Mouse (Mus musculus): ENCODE results near the gene Vps45. TPM values are rescaled to one million over a fixed set of nuclear protein-coding genes. Genes with fewer than 3 reads are reported as not detected.
A peak's percentile ranks its signal among the peaks of the same experiment; 100 is the strongest.

Vps45 gene
- total and polyA plus RNA-seq, 3 experiments = 6.1 to 28.7 (median 16.1) TPM

DNA sequence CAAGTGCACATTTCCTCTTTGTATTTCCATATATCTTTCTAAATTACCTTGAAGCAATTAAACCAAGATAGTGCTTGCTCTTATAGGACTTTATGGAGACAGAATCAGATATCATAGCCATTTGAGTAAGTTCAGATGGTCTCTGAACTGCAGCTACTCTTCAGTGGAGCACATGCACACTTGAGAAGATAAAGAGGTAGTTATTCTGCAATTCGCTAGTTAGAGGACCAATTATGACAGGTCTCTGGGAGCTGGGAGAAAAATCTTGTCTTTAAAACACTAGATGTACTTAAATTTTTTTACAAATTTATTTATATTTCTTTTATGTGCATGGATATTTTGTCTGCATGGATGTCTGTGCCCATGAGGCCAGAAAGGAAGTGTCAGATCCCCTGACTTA lies 37.5 kb downstream of the Vps45 start:
- ATAC-seq (ENCODE audit: extremely low read depth, insufficient number of reproducible peaks, low FRiP score, poor library complexity, severe bottlenecking) = no peak
- no peak for DNase-seq (ENCODE audit: low spot score)
- Histone ChIP-seq H3K4me3 (ENCODE audit: low read depth, low read length) (no peak overlapping the region), H3K9me3 (replicated peaks) (no peaks in the 10 kb centered on the region), H3K36me3 (replicated peaks) (peaks cover 17% of the 10 kb centered on the region), H3K4me1 (ENCODE audit: insufficient read depth, low read depth, low read length) (peaks cover 39% of the 10 kb centered on the region), H3K27me3 (ENCODE audit: insufficient read depth, low read length) (no peaks in the 10 kb centered on the region)
- no peak for TF ChIP-seq POLR2AphosphoS5 (IDR thresholded peaks at IDR 0.05; ENCODE audit: insufficient replicate concordance, low read depth, low read length)
- no peak for TF ChIP-seq TAL1 (conservative IDR thresholded peaks at IDR 0.05; ENCODE audit: low read depth, low read length)
- TF ChIP-seq GATA2 (IDR thresholded peaks at IDR 0.05; ENCODE audit: borderline replicate concordance, low read depth, low read length) = no peak
- no peak for TF ChIP-seq CTCF (IDR thresholded peaks at IDR 0.05; ENCODE audit: low read depth, low read length)
- TF ChIP-seq GATA1 (IDR thresholded peaks at IDR 0.05; ENCODE audit: borderline replicate concordance, low read length) = no peak

DNA sequence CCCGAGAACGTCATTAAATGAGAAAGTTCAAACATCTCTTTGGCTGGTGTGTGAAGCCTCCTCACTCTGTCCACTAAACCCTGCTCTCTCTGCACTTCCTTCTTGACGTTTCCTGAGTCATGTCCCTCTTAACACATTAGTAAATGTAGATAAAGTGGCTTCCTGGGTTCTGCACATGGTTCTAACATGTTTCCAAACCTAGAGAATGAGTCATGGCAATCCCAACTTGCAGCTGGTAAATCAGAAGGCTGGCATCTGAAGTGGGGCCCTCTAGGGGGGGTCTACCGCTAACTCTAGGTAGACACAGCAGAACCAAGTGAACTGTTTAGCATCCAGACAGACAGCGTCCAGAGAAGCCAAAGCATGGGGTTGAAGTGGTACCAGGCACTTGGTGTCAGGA lies 40.8 kb downstream of the Vps45 start:
- no peaks in the 10 kb centered on the region for H3K27me3 ChIP-seq (ENCODE audit: insufficient read depth, low read length)
- ATAC-seq (ENCODE audit: extremely low read depth, insufficient number of reproducible peaks, low FRiP score, poor library complexity, severe bottlenecking) = peak; percentile 28; the same call in 1 of the 2 replicates
- TF ChIP-seq TAL1 (conservative IDR thresholded peaks at IDR 0.05; ENCODE audit: low read depth, low read length) (no peak), CTCF (IDR thresholded peaks at IDR 0.05; ENCODE audit: low read depth, low read length) (no peak), GATA1 (IDR thresholded peaks at IDR 0.05; ENCODE audit: borderline replicate concordance, low read length) (no peak), POLR2AphosphoS5 (IDR thresholded peaks at IDR 0.05; ENCODE audit: insufficient replicate concordance, low read depth, low read length) (no peak), GATA2 (IDR thresholded peaks at IDR 0.05; ENCODE audit: borderline replicate concordance, low read depth, low read length) (no peak)
- H3K4me1 ChIP-seq (ENCODE audit: insufficient read depth, low read depth, low read length) = peaks cover 38% of the 10 kb centered on the region
- DNase-seq (ENCODE audit: low spot score) = no peak
- H3K36me3 ChIP-seq (replicated peaks) = peaks cover 10% of the 10 kb centered on the region
- no peaks in the 10 kb centered on the region for H3K9me3 ChIP-seq (replicated peaks)
- H3K4me3 ChIP-seq (ENCODE audit: low read depth, low read length) = no peak overlapping the region

DNA sequence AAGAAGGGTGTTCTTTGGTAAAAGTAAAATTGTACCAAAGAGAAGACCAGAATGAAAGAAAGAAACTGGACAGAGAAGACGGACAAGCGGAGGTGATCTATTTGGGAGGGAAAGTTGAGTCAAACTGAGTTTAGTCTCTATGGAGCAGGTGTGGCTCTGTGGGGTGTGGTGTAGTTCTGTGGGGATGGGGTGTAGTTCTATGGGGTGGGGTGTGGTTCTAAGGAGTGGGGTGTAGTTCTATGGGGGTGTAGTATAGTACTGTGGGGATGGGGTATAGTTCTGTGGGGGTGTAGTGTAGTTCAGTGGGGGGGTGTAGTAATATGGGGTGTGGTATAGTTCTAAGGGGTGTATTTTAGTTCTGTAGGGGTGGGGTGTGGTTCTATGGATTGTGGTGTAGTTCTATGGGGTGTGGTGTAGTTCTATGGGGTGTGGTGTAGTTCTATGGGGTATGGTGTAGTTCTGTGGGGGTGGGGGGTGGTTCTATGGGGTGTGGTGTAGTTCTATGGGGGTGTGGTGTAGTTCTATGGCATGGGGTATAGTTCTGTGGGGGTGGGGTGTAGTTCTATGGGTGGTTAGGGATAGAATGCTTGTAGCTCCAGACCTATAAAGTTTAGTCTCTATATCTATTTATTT lies 41.9 kb downstream of the Vps45 start:
- peaks cover 27% of the 10 kb centered on the region for H3K4me1 ChIP-seq (ENCODE audit: insufficient read depth, low read depth, low read length)
- DNase-seq (ENCODE audit: low spot score) (no peak), ATAC-seq (ENCODE audit: extremely low read depth, insufficient number of reproducible peaks, low FRiP score, poor library complexity, severe bottlenecking) (no peak)
- H3K9me3 ChIP-seq (replicated peaks) = no peaks in the 10 kb centered on the region
- TF ChIP-seq GATA2 (IDR thresholded peaks at IDR 0.05; ENCODE audit: borderline replicate concordance, low read depth, low read length) = no peak
- TF ChIP-seq GATA1 (IDR thresholded peaks at IDR 0.05; ENCODE audit: borderline replicate concordance, low read length) = no peak
- TF ChIP-seq POLR2AphosphoS5 (IDR thresholded peaks at IDR 0.05; ENCODE audit: insufficient replicate concordance, low read depth, low read length) = no peak
- TF ChIP-seq TAL1 (conservative IDR thresholded peaks at IDR 0.05; ENCODE audit: low read depth, low read length) = no peak
- TF ChIP-seq CTCF (IDR thresholded peaks at IDR 0.05; ENCODE audit: low read depth, low read length) = no peak
- peaks cover 12% of the 10 kb centered on the region for H3K36me3 ChIP-seq (replicated peaks)
- H3K27me3 ChIP-seq (ENCODE audit: insufficient read depth, low read length) = no peaks in the 10 kb centered on the region
- no peak overlapping the region for H3K4me3 ChIP-seq (ENCODE audit: low read depth, low read length)

DNA sequence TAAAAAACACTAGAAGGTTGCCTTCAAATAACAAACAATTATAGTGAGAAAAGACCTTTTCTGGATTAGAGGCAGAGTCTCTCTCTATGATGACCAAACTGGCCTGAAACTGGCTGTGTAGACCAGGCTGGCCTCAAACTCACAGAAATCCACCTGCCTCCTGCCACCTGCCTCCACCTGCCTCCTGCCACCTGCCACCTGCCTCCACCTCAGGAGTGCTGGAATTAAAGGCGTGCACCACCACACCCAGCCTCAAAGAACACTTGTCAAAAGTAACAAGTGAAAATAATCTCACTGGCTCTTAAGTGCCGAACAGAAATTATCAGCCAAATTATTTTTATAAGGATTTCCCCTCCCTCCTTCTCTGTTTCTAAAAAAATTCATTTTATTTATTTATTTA lies 42.6 kb downstream of the Vps45 start:
- no peak for ATAC-seq (ENCODE audit: extremely low read depth, insufficient number of reproducible peaks, low FRiP score, poor library complexity, severe bottlenecking)
- H3K4me3 ChIP-seq (ENCODE audit: low read depth, low read length) = no peak overlapping the region
- peaks cover 12% of the 10 kb centered on the region for H3K36me3 ChIP-seq (replicated peaks)
- H3K4me1 ChIP-seq (ENCODE audit: insufficient read depth, low read depth, low read length) = peaks cover 20% of the 10 kb centered on the region
- H3K9me3 ChIP-seq (replicated peaks) = no peaks in the 10 kb centered on the region
- DNase-seq (ENCODE audit: low spot score) = no peak
- TF ChIP-seq CTCF (IDR thresholded peaks at IDR 0.05; ENCODE audit: low read depth, low read length) (no peak), TAL1 (conservative IDR thresholded peaks at IDR 0.05; ENCODE audit: low read depth, low read length) (no peak), POLR2AphosphoS5 (IDR thresholded peaks at IDR 0.05; ENCODE audit: insufficient replicate concordance, low read depth, low read length) (no peak), GATA1 (IDR thresholded peaks at IDR 0.05; ENCODE audit: borderline replicate concordance, low read length) (no peak), GATA2 (IDR thresholded peaks at IDR 0.05; ENCODE audit: borderline replicate concordance, low read depth, low read length) (no peak)
- no peaks in the 10 kb centered on the region for H3K27me3 ChIP-seq (ENCODE audit: insufficient read depth, low read length)

DNA sequence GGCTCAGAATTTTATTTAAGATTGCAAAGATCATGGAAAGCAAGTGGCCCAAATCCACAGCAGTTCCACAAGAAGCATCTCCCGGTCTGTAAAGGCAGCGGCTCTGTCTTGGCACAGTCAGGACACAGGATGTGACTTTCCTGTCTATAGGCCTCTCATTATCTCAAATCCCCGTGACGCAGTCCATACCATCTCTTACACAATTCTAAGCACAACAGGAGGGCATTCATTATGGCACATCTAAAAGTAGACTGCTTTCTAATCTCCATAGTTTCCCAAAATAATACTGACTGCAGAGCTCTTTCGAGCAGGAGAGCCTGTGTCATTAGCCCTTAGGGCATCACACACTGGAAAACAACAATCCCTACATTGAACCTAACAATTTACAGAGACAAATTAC lies 45.5 kb downstream of the Vps45 start:
- Histone ChIP-seq H3K27me3 (ENCODE audit: insufficient read depth, low read length) (no peaks in the 10 kb centered on the region), H3K4me1 (ENCODE audit: insufficient read depth, low read depth, low read length) (peaks cover 17% of the 10 kb centered on the region), H3K4me3 (ENCODE audit: low read depth, low read length) (no peak overlapping the region), H3K9me3 (replicated peaks) (no peaks in the 10 kb centered on the region), H3K36me3 (replicated peaks) (peaks cover 4% of the 10 kb centered on the region)
- ATAC-seq (ENCODE audit: extremely low read depth, insufficient number of reproducible peaks, low FRiP score, poor library complexity, severe bottlenecking) = no peak
- TF ChIP-seq POLR2AphosphoS5 (IDR thresholded peaks at IDR 0.05; ENCODE audit: insufficient replicate concordance, low read depth, low read length) (no peak), GATA2 (IDR thresholded peaks at IDR 0.05; ENCODE audit: borderline replicate concordance, low read depth, low read length) (no peak), TAL1 (conservative IDR thresholded peaks at IDR 0.05; ENCODE audit: low read depth, low read length) (no peak), CTCF (IDR thresholded peaks at IDR 0.05; ENCODE audit: low read depth, low read length) (no peak), GATA1 (IDR thresholded peaks at IDR 0.05; ENCODE audit: borderline replicate concordance, low read length) (no peak)
- DNase-seq (ENCODE audit: low spot score) = no peak

DNA sequence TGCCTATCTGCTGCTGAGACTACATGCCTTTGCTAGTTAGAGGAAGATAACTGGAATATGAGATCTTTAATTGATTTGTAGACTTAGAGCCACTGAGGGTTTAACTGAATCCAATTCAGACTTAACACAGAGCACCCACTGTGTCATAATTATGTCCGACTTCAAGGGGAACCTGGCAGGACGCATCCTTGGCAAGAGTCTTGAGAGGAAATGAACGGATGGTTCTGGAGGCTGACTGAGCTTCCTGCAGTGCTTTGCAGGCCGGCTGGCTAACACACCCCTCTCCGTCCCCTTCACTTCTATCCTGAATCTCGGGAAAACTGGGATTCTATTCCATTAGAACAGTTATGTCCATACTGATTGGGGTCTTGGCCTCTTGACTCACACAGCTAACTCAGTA lies 49.8 kb downstream of the Vps45 start:
- Histone ChIP-seq H3K36me3 (replicated peaks) (peaks cover 7% of the 10 kb centered on the region), H3K27me3 (ENCODE audit: insufficient read depth, low read length) (no peaks in the 10 kb centered on the region), H3K9me3 (replicated peaks) (no peaks in the 10 kb centered on the region), H3K4me3 (ENCODE audit: low read depth, low read length) (no peak overlapping the region), H3K4me1 (ENCODE audit: insufficient read depth, low read depth, low read length) (no peaks in the 10 kb centered on the region)
- DNase-seq (ENCODE audit: low spot score) = no peak
- no peak for ATAC-seq (ENCODE audit: extremely low read depth, insufficient number of reproducible peaks, low FRiP score, poor library complexity, severe bottlenecking)
- TF ChIP-seq GATA2 (IDR thresholded peaks at IDR 0.05; ENCODE audit: borderline replicate concordance, low read depth, low read length) = no peak
- TF ChIP-seq TAL1 (conservative IDR thresholded peaks at IDR 0.05; ENCODE audit: low read depth, low read length) = no peak
- no peak for TF ChIP-seq GATA1 (IDR thresholded peaks at IDR 0.05; ENCODE audit: borderline replicate concordance, low read length)
- TF ChIP-seq POLR2AphosphoS5 (IDR thresholded peaks at IDR 0.05; ENCODE audit: insufficient replicate concordance, low read depth, low read length) = no peak
- no peak for TF ChIP-seq CTCF (IDR thresholded peaks at IDR 0.05; ENCODE audit: low read depth, low read length)
